Mouse (Mus musculus): ENCODE data around the gene Xylb.
"Not testable (repeated sequence)": the region's sequence is repeated elsewhere in the genome, so short reads cannot be mapped to it uniquely, and the experiment has no call there.

Gene Xylb

GRCm38 (mm10) chr9:119340909-119341816 lies 16.0 kb upstream of the Xylb start, which contains the start of gene Myd88:
Myd88 (minus strand) TSS chr9:119341411.
- DNase-seq (ENCODE audit: low spot score) = peak; percentile 99

- DNase-seq (ENCODE audit: low spot score) = peak; percentile 70
These were observed 14.5 kb upstream of the Xylb start for GRCm38 (mm10) chr9:119342728-119343127.

GRCm38 (mm10) chr9:119346376-119346775 lies 10.8 kb upstream of the Xylb start:
- no peak for DNase-seq (ENCODE audit: low spot score)

GRCm38 (mm10) chr9:119350531-119350930 lies 6.7 kb upstream of the Xylb start:
- peak; percentile 76 for DNase-seq (ENCODE audit: low spot score)

GRCm38 (mm10) chr9:119350947-119351705 lies 6.1 kb upstream of the Xylb start:
- no peak for DNase-seq (ENCODE audit: low spot score)

GRCm38 (mm10) chr9:119352060-119352459 lies 5.1 kb upstream of the Xylb start:
- DNase-seq (ENCODE audit: low spot score) = peak; percentile 81

- peak; percentile 68 for DNase-seq (ENCODE audit: low spot score)
These were observed 3.3 kb upstream of the Xylb start for GRCm38 (mm10) chr9:119353926-119354325.

- DNase-seq (ENCODE audit: low spot score) = peak; percentile 19
These were observed 1.2 kb upstream of the Xylb start for GRCm38 (mm10) chr9:119355943-119356342.

- no peak for DNase-seq (ENCODE audit: low spot score)
These were observed 863 bp downstream of the Xylb start for GRCm38 (mm10) chr9:119358058-119358429.

GRCm38 (mm10) chr9:119361416-119361815 lies 4.2 kb downstream of the Xylb start:
- DNase-seq (ENCODE audit: low spot score) = no peak

- DNase-seq (ENCODE audit: low spot score) = no peak
These were observed 6.0 kb downstream of the Xylb start for GRCm38 (mm10) chr9:119363229-119363628.

- no peak for DNase-seq (ENCODE audit: low spot score)
These were observed 8.1 kb downstream of the Xylb start, which contains the start of gene Slc22a14 for GRCm38 (mm10) chr9:119365284-119365683. Slc22a14 (minus strand) TSS chr9:119365553.

- DNase-seq (ENCODE audit: low spot score) = no peak
These were observed 11.2 kb downstream of the Xylb start for GRCm38 (mm10) chr9:119368367-119368766.

GRCm38 (mm10) chr9:119370770-119371169 lies 13.6 kb downstream of the Xylb start:
- DNase-seq (ENCODE audit: low spot score) = not testable (repeated sequence)

GRCm38 (mm10) chr9:119371251-119371650 lies 14.1 kb downstream of the Xylb start:
- no peak for DNase-seq (ENCODE audit: low spot score)

GRCm38 (mm10) chr9:119375008-119375407 lies 17.8 kb downstream of the Xylb start:
- no peak for DNase-seq (ENCODE audit: low spot score)

- no peak for DNase-seq (ENCODE audit: low spot score)
These were observed 18.4 kb downstream of the Xylb start for GRCm38 (mm10) chr9:119375556-119375955.

GRCm38 (mm10) chr9:119378231-119378630 lies 21.1 kb downstream of the Xylb start:
- no peak for DNase-seq (ENCODE audit: low spot score)

- DNase-seq (ENCODE audit: low spot score) = peak; percentile 22
These were observed 25.4 kb downstream of the Xylb start for GRCm38 (mm10) chr9:119382603-119383002.

- DNase-seq (ENCODE audit: low spot score) = no peak
These were observed 31.8 kb downstream of the Xylb start for GRCm38 (mm10) chr9:119388956-119389355.

- DNase-seq (ENCODE audit: low spot score) = peak; percentile 69
These were observed 33.0 kb downstream of the Xylb start for GRCm38 (mm10) chr9:119390214-119390613.

GRCm38 (mm10) chr9:119394808-119395207 lies 37.6 kb downstream of the Xylb start:
- no peak for DNase-seq (ENCODE audit: low spot score)

- no peak for DNase-seq (ENCODE audit: low spot score)
These were observed 44.2 kb downstream of the Xylb start for GRCm38 (mm10) chr9:119401351-119401750.

All from yolk sac, embryonic 10.5 days (tissue).